Mouse (Mus musculus): ENCODE measurements around the gene Epn3. TPM values are rescaled to one million over a fixed set of nuclear protein-coding genes. Genes with fewer than 3 reads are reported as not detected.

Gene Epn3
- polyA plus RNA-seq, 1 experiment from 2014 or later, result 0.43 TPM

DNA sequence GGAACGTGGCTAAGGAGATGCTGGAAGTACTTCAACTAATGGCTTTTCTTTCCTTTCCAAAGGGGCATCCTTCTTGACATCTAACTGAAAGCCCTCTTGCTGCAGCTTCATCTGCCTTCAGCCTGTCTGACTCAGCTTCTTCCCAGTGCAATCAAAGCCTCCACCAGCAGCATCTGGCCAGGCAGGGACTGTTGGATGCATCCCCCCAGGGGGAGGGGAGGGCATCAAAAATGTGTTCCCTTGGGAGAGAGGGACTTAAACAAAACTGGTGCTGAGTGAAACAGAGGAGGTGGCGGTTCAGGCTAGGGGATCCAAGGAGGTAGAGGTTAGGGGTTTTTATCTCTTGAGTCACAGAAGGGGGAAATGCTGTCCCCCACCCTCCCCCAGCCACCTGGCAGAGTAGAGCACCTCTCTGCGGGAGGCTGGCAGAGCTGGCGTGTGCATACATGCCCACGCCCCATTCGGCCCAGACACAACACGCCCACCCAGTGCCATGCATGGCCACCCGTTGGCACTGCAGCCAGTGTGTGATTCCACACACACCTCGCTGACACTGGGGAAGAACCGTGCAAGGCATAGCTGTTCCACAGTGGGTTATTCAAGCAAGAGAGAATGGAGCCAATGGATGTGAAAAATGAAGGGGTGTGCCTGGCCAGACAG lies 44.5 kb downstream of the Epn3 start:
- no peak for ATAC-seq (ENCODE audit: low FRiP score, low TSS enrichment)
- Histone ChIP-seq H3K4me2 (ENCODE audit: low read length) (no peak overlapping the region), H3K4me3 (replicated peaks; ENCODE audit: low read depth, low read length) (no peak overlapping the region), H3K27ac (replicated peaks; ENCODE audit: low read depth, low read length) (no peak overlapping the region), H3K9me3 (ENCODE audit: control insufficient read depth, low read length) (no peaks in the 10 kb centered on the region), H3K4me1 (ENCODE audit: control insufficient read depth, insufficient read depth, low read length) (no peaks in the 10 kb centered on the region), H3K36me3 (ENCODE audit: control insufficient read depth, insufficient read depth, low read length) (peaks cover 35% of the 10 kb centered on the region), H3K27me3 (ENCODE audit: control insufficient read depth, insufficient read depth, low read length) (no peaks in the 10 kb centered on the region), H3K9ac (replicated peaks; ENCODE audit: low read length) (no peak overlapping the region)
- DNase-seq, result no peak
- 82% methylated on average over 10 of the region's 10 CpGs for WGBS

DNA sequence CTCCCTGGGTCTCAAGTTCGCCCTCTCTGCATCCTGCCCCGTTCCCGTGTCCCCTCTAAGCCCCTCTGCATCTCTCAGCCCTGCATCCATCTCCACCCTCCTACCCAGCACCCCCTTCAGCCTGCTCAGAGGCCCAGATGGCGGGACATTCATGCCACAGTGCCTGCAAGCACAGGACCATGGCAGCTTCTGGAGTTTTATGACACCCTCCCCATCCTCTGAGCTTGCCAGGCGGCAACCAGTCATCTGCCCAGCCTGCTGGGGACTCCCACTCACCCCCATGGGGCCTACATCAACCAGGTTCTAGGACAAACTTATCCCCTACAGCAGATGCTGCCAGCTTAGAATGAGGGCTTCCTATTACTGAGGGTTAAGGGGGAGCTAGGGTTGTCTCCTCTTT lies 45.0 kb downstream of the Epn3 start:
- Histone ChIP-seq H3K4me1 (ENCODE audit: control insufficient read depth, insufficient read depth, low read length) (0 out of 2 replicates have a peak, but pooled peaks cover 2% of the 10 kb centered on the region), H3K27me3 (ENCODE audit: control insufficient read depth, insufficient read depth, low read length) (no peaks in the 10 kb centered on the region), H3K27ac (replicated peaks; ENCODE audit: low read depth, low read length) (no peak overlapping the region), H3K4me3 (replicated peaks; ENCODE audit: low read depth, low read length) (no peak overlapping the region), H3K9ac (replicated peaks; ENCODE audit: low read length) (no peak overlapping the region), H3K4me2 (ENCODE audit: low read length) (no peak overlapping the region), H3K9me3 (ENCODE audit: control insufficient read depth, low read length) (no peaks in the 10 kb centered on the region), H3K36me3 (ENCODE audit: control insufficient read depth, insufficient read depth, low read length) (peaks cover 33% of the 10 kb centered on the region)
- WGBS, result 76% methylated on average over 5 of the region's 5 CpGs
- ATAC-seq (ENCODE audit: low FRiP score, low TSS enrichment) (no peak), DNase-seq (no peak)

DNA sequence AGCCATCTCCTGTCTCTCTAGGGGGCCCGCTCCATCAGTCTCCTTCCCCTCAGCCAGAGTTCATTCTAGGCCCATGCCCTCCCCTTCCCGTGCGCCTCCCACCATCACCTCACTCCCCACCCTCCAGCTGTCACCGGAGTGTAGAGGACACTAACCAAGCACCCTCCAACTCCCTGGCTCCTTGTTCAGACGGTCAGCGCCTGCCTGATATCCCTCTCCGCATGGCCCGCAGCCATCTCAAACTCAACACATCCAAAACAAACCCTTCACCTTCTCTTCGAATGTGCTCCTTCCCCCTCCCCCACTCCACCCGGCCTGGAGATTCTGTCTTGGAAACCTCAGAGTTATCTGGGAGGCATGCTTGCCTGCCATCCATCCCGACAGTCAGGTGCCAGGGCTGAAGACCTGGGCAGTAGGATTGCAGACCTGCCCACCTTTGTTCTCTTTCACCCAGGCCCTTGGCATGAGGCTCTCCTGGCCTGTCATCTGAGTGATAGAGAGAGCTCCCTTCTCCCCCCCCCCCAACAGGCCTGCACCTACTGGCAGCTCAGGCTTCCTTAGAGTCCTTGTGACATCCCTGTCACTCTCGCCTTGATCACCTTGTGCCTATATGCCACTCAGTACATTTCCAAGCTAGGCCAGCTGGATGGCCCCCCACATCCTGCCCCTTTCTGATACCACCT lies 48.5 kb downstream of the Epn3 start:
- Histone ChIP-seq H3K4me1 (ENCODE audit: control insufficient read depth, insufficient read depth, low read length) (0 out of 2 replicates have a peak, but pooled peaks cover 12% of the 10 kb centered on the region), H3K4me3 (replicated peaks; ENCODE audit: low read depth, low read length) (no peak overlapping the region), H3K27me3 (ENCODE audit: control insufficient read depth, insufficient read depth, low read length) (no peaks in the 10 kb centered on the region), H3K4me2 (ENCODE audit: low read length) (no peak overlapping the region), H3K36me3 (ENCODE audit: control insufficient read depth, insufficient read depth, low read length) (peaks cover 9% of the 10 kb centered on the region; the same call in 1 of the 2 replicates), H3K27ac (replicated peaks; ENCODE audit: low read depth, low read length) (no peak overlapping the region), H3K9me3 (ENCODE audit: control insufficient read depth, low read length) (no peaks in the 10 kb centered on the region), H3K9ac (replicated peaks; ENCODE audit: low read length) (no peak overlapping the region)
- no peak for ATAC-seq (ENCODE audit: low FRiP score, low TSS enrichment)
- WGBS, result 76% methylated on average over 12 of the region's 12 CpGs
- DNase-seq, result no peak

DNA sequence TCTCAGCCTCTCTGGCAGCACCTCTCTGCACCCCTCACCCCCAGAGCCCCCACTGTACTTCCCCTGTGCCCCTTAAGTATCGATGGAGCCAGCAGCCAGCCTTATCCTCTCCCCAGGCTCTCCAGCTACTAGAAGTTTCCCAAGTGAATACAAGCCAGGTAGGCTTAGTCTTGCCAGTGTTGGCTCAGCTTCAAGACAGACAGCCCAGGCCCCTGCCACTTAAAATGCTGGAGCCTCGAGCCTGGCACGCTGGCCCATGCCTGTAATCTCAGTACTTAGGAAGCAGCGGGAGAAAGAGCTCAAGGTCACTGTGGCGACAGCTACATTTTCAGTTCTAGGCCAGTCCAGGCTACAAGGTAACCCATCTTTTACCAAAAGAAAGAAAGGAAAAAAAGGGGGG lies 49.9 kb downstream of the Epn3 start:
- H3K4me2 ChIP-seq (ENCODE audit: low read length), result no peak overlapping the region
- H3K4me3 ChIP-seq (replicated peaks; ENCODE audit: low read depth, low read length), result no peak overlapping the region
- DNase-seq, result no peak
- H3K4me1 ChIP-seq (ENCODE audit: control insufficient read depth, insufficient read depth, low read length), result peaks cover 24% of the 10 kb centered on the region
- no peaks in the 10 kb centered on the region for H3K36me3 ChIP-seq (ENCODE audit: control insufficient read depth, insufficient read depth, low read length)
- H3K9me3 ChIP-seq (ENCODE audit: control insufficient read depth, low read length), result no peaks in the 10 kb centered on the region
- no peak overlapping the region for H3K9ac ChIP-seq (replicated peaks; ENCODE audit: low read length)
- no peak for ATAC-seq (ENCODE audit: low FRiP score, low TSS enrichment)
- no peaks in the 10 kb centered on the region for H3K27me3 ChIP-seq (ENCODE audit: control insufficient read depth, insufficient read depth, low read length)
- 47% methylated on average over 5 of the region's 5 CpGs for WGBS
- H3K27ac ChIP-seq (replicated peaks; ENCODE audit: low read depth, low read length), result peak overlapping the region; percentile 70

DNA sequence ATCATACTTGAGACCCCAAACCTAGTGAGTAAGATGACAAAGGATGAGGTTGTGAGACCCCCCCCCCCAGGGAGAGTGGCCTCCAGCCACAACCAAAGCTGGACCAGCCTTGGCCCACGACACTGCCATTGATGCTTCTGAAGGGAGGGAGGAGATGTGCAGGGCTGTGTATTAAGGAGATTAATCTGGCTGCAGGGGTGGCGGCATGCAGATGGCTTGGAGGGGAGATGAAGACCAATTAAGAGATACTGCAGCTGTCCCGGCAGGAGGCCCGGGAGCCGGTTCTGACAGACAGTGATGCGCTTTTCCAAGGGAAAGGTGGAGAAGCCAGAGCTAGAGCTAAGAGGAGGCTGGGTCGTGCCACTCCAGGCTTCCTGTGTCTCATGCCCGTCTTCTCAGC lies 50.5 kb downstream of the Epn3 start:
- no peak overlapping the region for H3K4me3 ChIP-seq (replicated peaks; ENCODE audit: low read depth, low read length)
- DNase-seq (no peak), ATAC-seq (ENCODE audit: low FRiP score, low TSS enrichment) (peak; percentile 56; the same call in 1 of the 2 replicates)
- H3K4me1 ChIP-seq (ENCODE audit: control insufficient read depth, insufficient read depth, low read length), result peaks cover 24% of the 10 kb centered on the region
- no peaks in the 10 kb centered on the region for H3K36me3 ChIP-seq (ENCODE audit: control insufficient read depth, insufficient read depth, low read length)
- no peak overlapping the region for H3K9ac ChIP-seq (replicated peaks; ENCODE audit: low read length)
- H3K4me2 ChIP-seq (ENCODE audit: low read length), result no peak overlapping the region
- peak overlapping the region; percentile 70 for H3K27ac ChIP-seq (replicated peaks; ENCODE audit: low read depth, low read length)
- no peaks in the 10 kb centered on the region for H3K9me3 ChIP-seq (ENCODE audit: control insufficient read depth, low read length)
- H3K27me3 ChIP-seq (ENCODE audit: control insufficient read depth, insufficient read depth, low read length), result no peaks in the 10 kb centered on the region
- 12% methylated on average over 8 of the region's 8 CpGs for WGBS

DNA sequence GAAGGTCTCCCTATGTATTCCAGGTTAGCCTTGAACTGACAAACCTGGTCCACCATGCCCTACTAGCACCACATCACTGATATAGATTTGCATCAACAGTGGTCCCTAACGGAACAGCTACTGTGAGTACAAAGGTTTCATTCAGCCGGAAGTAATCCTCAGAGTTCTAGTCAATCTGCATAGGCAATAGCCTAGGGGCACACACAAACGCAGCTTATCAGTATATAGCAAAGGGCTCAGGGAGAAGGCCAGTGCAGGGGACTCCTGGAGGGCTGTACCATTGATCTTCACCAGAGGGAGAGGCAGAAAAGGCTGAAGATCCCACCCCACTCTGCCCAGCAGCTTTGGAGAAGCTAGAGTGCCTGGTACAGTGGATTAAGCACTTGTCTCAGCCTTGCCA lies 52.8 kb downstream of the Epn3 start:
- Histone ChIP-seq H3K4me2 (ENCODE audit: low read length) (no peak overlapping the region), H3K4me3 (replicated peaks; ENCODE audit: low read depth, low read length) (no peak overlapping the region), H3K36me3 (ENCODE audit: control insufficient read depth, insufficient read depth, low read length) (peaks cover 16% of the 10 kb centered on the region), H3K9ac (replicated peaks; ENCODE audit: low read length) (no peak overlapping the region), H3K4me1 (ENCODE audit: control insufficient read depth, insufficient read depth, low read length) (peaks cover 30% of the 10 kb centered on the region), H3K27ac (replicated peaks; ENCODE audit: low read depth, low read length) (0 out of 2 replicates have a peak overlapping the region, but pooled peaks have one; percentile 2), H3K27me3 (ENCODE audit: control insufficient read depth, insufficient read depth, low read length) (no peaks in the 10 kb centered on the region), H3K9me3 (ENCODE audit: control insufficient read depth, low read length) (no peaks in the 10 kb centered on the region)
- WGBS, result 7% methylated on average over 3 of the region's 3 CpGs
- DNase-seq (peak; percentile 61), ATAC-seq (ENCODE audit: low FRiP score, low TSS enrichment) (peak; percentile 7; the same call in 1 of the 2 replicates)

DNA sequence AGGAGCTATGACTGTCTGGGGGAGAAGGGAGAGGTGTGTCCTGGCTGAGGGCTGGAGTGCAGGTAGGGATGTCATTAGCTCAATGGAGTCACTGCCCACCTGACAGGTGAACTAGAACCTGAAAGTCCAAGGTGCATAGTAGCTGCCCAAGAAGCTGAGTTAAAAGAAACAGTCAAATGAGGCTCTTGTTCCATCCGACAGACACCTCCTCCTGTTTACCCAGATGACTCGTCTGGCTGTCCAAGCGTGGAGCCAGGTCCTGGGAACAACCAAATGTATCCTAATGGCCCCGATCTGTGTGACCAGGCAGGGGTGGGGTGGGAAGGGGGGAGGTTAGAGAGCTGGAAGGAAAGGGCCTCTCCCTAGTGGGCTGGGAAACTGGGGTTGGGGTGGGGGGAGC lies 54.5 kb downstream of the Epn3 start:
- no peaks in the 10 kb centered on the region for H3K27me3 ChIP-seq (ENCODE audit: control insufficient read depth, insufficient read depth, low read length)
- no peak overlapping the region for H3K27ac ChIP-seq (replicated peaks; ENCODE audit: low read depth, low read length)
- no peaks in the 10 kb centered on the region for H3K9me3 ChIP-seq (ENCODE audit: control insufficient read depth, low read length)
- no peak overlapping the region for H3K4me2 ChIP-seq (ENCODE audit: low read length)
- H3K4me1 ChIP-seq (ENCODE audit: control insufficient read depth, insufficient read depth, low read length), result peaks cover 45% of the 10 kb centered on the region
- peaks cover 16% of the 10 kb centered on the region for H3K36me3 ChIP-seq (ENCODE audit: control insufficient read depth, insufficient read depth, low read length)
- H3K9ac ChIP-seq (replicated peaks; ENCODE audit: low read length), result no peak overlapping the region
- ATAC-seq (ENCODE audit: low FRiP score, low TSS enrichment), result no peak
- WGBS, result 40% methylated on average over 4 of the region's 4 CpGs
- no peak for DNase-seq
- no peak overlapping the region for H3K4me3 ChIP-seq (replicated peaks; ENCODE audit: low read depth, low read length)

DNA sequence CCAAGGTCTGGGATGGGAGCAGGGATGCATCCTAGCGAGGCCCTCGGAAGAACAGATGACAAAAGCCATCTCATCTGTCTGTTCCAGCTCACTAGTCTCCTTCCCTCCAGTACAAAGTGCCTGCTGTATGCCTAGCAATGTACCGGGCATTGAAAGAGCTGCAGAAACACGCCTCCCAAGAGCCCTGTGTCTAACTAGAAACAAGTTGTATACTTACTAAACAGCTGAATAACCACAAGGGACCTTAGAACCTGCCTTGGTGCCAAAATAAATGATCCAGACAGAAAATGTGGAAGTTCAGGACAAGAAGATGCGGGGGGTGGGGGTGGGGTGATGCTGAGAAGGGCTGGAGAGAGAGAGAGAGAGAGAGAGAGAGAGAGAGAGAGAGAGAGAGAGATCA lies 54.9 kb downstream of the Epn3 start:
- no peak overlapping the region for H3K27ac ChIP-seq (replicated peaks; ENCODE audit: low read depth, low read length)
- H3K4me3 ChIP-seq (replicated peaks; ENCODE audit: low read depth, low read length), result no peak overlapping the region
- no peak for ATAC-seq (ENCODE audit: low FRiP score, low TSS enrichment)

DNA sequence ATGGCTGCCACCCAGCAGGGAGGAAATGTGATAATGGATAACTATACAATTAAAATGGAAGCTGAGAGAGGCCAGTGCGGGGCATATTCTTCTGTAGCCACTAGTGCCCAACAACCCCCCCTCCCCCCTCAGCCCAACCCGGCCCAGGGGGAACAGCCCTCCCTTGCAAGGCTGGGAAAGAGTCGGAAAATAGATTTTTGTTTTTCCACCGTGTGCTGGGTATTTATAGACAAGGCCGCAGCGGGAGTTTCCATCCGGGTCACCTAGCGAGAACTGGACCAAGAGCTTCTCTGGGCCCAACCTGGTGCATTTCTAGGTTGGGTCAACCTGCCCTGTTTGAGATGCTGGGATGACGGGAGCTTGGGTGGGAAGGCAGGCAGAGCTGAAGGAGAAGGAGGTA lies 58.0 kb downstream of the Epn3 start:
- no peak overlapping the region for H3K4me3 ChIP-seq (replicated peaks; ENCODE audit: low read depth, low read length)
- peaks cover 23% of the 10 kb centered on the region for H3K36me3 ChIP-seq (ENCODE audit: control insufficient read depth, insufficient read depth, low read length)
- no peaks in the 10 kb centered on the region for H3K9me3 ChIP-seq (ENCODE audit: control insufficient read depth, low read length)
- 51% methylated on average over 9 of the region's 9 CpGs for WGBS
- H3K4me2 ChIP-seq (ENCODE audit: low read length), result no peak overlapping the region
- DNase-seq (no peak), ATAC-seq (ENCODE audit: low FRiP score, low TSS enrichment) (no peak)
- no peak overlapping the region for H3K9ac ChIP-seq (replicated peaks; ENCODE audit: low read length)
- H3K27ac ChIP-seq (replicated peaks; ENCODE audit: low read depth, low read length), result peak overlapping the region; percentile 49; the same call in 1 of the 2 replicates
- H3K4me1 ChIP-seq (ENCODE audit: control insufficient read depth, insufficient read depth, low read length), result peaks cover 39% of the 10 kb centered on the region
- H3K27me3 ChIP-seq (ENCODE audit: control insufficient read depth, insufficient read depth, low read length), result no peaks in the 10 kb centered on the region

More for the DNA sequence above, 54.9 kb downstream of the Epn3 start:
- Histone ChIP-seq H3K9ac (replicated peaks; ENCODE audit: low read length) (no peak overlapping the region), H3K9me3 (ENCODE audit: control insufficient read depth, low read length) (no peaks in the 10 kb centered on the region), H3K27me3 (ENCODE audit: control insufficient read depth, insufficient read depth, low read length) (no peaks in the 10 kb centered on the region), H3K36me3 (ENCODE audit: control insufficient read depth, insufficient read depth, low read length) (peaks cover 16% of the 10 kb centered on the region), H3K4me2 (ENCODE audit: low read length) (no peak overlapping the region), H3K4me1 (ENCODE audit: control insufficient read depth, insufficient read depth, low read length) (peaks cover 47% of the 10 kb centered on the region)
- WGBS, result 35% methylated on average over 5 of the region's 5 CpGs
- no peak for DNase-seq

Data from midbrain, embryonic 14.5 days (tissue).